Mouse (Mus musculus) bone marrow, adult 2 months (tissue): Measurements from ENCODE around the gene Slc6a21.

Experiments
- CTCF ChIP-seq: fragments of 200-500 bp; IDR thresholded peaks from 2 replicates; pipeline ENCODE4 v1.5.1; 2011; ENCODE audit warnings: low read length, control low read depth; ENCODE audit not compliant: control insufficient read depth, insufficient read depth
- POLR2A ChIP-seq: fragments of 200-500 bp; IDR thresholded peaks from 2 replicates; pipeline ENCODE4 v1.6.1; 2011; ENCODE audit warnings: low read depth, mild to moderate bottlenecking, control low read depth, low read length, borderline replicate concordance; ENCODE audit not compliant: control insufficient read depth

DNA sequence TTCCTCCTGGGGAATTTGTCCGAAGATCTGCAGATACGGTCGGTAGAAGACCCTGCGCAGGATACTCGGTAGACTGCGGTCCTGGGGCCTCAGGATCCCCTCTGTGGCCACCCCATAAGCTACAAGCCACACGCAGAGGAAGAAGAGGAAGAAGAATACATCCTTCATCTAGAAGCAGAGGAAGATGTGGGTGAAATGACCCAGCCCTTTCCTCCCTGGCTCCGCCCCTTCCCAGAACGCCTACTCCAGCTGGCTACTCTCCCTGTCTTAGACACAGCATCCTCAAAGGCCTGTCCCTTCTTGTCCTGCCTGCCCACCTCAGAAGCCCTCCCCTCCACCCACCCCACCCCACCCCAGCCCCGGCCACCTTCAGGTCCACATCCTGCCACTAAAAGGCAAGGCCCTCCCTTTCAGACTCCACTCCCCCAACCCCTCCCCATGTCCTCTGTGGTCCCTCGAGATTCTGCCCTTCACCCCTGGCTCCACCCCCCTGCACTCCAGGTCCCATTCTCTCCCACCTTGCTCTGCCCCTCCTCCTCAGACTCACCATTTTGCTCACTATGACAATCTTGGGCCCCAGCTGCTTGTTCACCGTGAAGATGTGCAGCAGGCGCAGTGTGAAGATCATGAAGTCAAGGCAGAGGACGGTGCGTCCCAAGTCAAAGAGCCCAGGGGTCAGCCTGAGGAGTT, 31.4 kb downstream of the Slc6a21 start:
- TF ChIP-seq POLR2A (no peak), CTCF (no peak)
